Mouse (Mus musculus) midbrain, embryonic 10.5 days (tissue): ENCODE measurements around the gene Isyna1. TPM values are rescaled to one million over a fixed set of nuclear protein-coding genes. Genes with fewer than 3 reads are reported as not detected.
A peak's percentile ranks its signal among the peaks of the same experiment; 100 is the strongest.
"Not testable (repeated sequence)": the region's sequence is repeated elsewhere in the genome, so short reads cannot be mapped to it uniquely, and the experiment has no call there.

Source experiments
- DNase-seq: peaks from one replicate; pipeline ENCODE4 v3.0.0-alpha.2; 2017; ENCODE audit warnings: low spot score
- H3K27ac ChIP-seq: fragments of 300-500 bp; sonication (generic); replicated peaks from 2 replicates; pipeline ENCODE4 v1.5.1; 2016; ENCODE audit warnings: mild to moderate bottlenecking
- H3K27me3 ChIP-seq: fragments of 300-500 bp; sonication (generic); 2 replicates; pipeline ENCODE4 v1.6.1; 2016; ENCODE audit warnings: low read depth, mild to moderate bottlenecking; ENCODE audit not compliant: poor library complexity, severe bottlenecking
- H3K36me3 ChIP-seq: fragments of 300-500 bp; sonication (generic); 2 replicates; pipeline ENCODE4 v1.6.1; 2016; ENCODE audit warnings: mild to moderate bottlenecking, moderate library complexity
- H3K4me1 ChIP-seq: fragments of 300-500 bp; sonication (generic); 2 replicates; pipeline ENCODE4 v1.6.1; 2016
- H3K4me3 ChIP-seq: fragments of 300-500 bp; sonication (generic); 2 replicates; pipeline ENCODE4 v1.5.1; 2016; ENCODE audit warnings: mild to moderate bottlenecking, moderate library complexity
- H3K9me3 ChIP-seq: fragments of 300-500 bp; sonication (generic); replicated peaks from 2 replicates; pipeline ENCODE4 v1.6.1; 2016; ENCODE audit warnings: mild to moderate bottlenecking
- WGBS: fragments of 180-500 bp; shearing (Covaris S2); methylation state at CpG from one replicate; pipeline ENCODE4 v1.1.7; 2016; 5-methylcytosine and 5-hydroxymethylcytosine counted together
- polyA plus RNA-seq: library from polyadenylated mRNA; unstranded; fragments of >200 nt; fragmentation: Nextera tagmentation; extraction: Ambion mirVana; gene quantifications from 2 replicates; pipeline ENCODE4 v1.2.1, GENCODE M21; 2016

Gene Isyna1
- polyA plus RNA-seq, 1 experiment from 2014 or later: 137 TPM

DNA sequence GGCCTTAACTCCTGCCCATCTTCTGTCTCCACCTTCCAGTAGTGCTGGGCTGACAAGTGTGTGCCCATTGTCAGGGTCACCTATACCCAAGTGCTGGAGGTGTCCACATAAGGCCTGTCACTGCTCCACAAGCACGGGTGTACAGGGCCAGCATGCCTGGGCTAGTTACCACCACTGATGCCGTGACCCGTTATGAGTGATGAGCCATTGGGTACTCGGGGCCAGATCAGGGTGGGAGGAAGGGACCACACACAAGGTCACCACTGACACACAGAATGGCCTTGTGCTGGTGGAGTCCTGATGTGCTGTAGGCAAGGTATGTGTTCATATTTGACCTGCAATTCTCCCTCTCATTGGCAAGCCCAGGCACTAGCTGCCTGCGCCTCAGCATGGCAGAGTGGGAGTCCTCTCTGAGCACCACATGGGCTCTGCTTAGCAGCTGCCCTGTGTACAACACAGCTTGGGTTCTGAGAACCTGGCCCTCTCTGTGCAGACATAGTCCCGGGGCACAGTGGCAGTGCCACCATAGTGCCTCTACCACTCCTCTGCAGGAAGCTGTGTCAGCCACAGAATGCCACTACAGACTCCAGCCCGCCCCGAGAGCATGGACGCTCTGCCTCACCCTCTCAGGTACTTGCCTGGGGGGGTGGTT lies 9.4 kb upstream of the Isyna1 start:
- no peaks in the 10 kb centered on the region for H3K4me1 ChIP-seq
- DNase-seq: no peak
- peaks cover 99% of the 10 kb centered on the region for H3K36me3 ChIP-seq
- no peak overlapping the region for H3K4me3 ChIP-seq
- no peaks in the 10 kb centered on the region for H3K9me3 ChIP-seq
- peak overlapping the region; percentile 24; the same call in 1 of the 2 replicates for H3K27ac ChIP-seq
- 95% methylated on average over 9 of the region's 9 CpGs for WGBS
- H3K27me3 ChIP-seq: no peaks in the 10 kb centered on the region

DNA sequence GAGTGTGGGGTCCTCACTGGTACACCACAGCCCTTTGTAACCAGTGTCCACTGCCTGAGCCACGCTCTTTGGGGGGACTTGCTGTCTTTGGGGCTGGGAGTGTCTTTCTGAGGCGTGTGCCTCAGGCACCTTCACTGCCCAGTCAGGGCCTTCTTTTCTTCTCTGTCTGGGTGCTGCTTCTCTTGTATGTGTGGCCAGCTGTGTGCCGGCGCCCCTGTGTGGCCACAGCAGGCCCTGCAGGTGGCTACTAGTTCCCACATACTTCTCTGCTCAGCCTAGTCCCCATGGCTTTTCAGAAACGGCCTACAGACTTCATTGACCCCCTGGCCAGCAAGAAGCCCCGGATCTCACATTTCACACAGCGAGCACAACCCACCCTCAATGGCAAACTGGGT lies 8.9 kb upstream of the Isyna1 start:
- Histone ChIP-seq H3K4me1 (no peaks in the 10 kb centered on the region), H3K4me3 (0 out of 2 replicates have a peak overlapping the region, but pooled peaks have one; percentile 18), H3K36me3 (peaks cover 99% of the 10 kb centered on the region), H3K27me3 (no peaks in the 10 kb centered on the region), H3K27ac (peak overlapping the region; percentile 24; the same call in 1 of the 2 replicates), H3K9me3 (no peaks in the 10 kb centered on the region)
- peak; percentile 38 for DNase-seq
- WGBS: 43% methylated on average over 7 of the region's 7 CpGs

DNA sequence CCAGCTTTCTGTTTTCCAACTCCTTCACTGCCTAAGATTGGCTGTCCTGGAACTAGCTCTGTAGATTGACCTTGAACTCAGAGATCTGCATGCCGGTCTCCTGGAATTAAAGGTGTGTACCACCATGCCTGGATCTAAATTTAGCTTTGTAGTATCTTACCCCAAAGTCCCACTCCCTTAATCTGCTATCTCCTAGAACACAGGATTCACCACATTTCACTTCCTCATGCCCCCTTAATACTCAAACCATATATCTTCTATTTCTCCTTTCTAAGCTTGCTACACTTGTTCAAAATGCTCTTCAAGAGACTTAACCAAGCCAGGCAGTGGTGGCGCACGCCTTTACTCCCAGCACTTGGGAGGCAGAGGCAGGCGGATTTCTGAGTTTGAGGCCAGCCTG lies 6.2 kb upstream of the Isyna1 start:
- 95% methylated on average over 4 of the region's 4 CpGs for WGBS
- H3K36me3 ChIP-seq: peaks cover 95% of the 10 kb centered on the region

DNA sequence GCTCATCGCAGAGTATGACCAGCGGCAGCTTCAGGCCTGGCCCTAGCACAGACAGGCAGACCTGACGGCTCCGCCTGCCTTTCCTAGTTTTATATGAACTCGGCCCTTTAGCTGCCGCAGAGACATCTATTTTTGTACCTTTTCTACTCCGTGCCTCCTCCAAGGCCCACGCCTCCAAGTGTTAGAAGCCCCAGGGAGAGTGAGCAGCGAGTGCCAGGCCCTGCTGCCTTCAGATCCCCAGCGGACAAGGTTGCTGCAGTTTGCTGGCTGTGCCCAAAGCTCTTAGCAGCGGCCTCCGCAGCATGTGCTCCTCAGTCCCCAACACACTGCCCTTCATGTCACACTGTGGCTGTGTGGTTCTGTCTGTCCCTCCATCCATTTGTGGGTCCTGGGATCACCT lies 2.6 kb upstream of the Isyna1 start:
- Histone ChIP-seq H3K27me3 (peaks cover 16% of the 10 kb centered on the region), H3K4me1 (peaks cover 36% of the 10 kb centered on the region), H3K27ac (no peak overlapping the region), H3K9me3 (no peaks in the 10 kb centered on the region), H3K4me3 (no peak overlapping the region), H3K36me3 (peaks cover 73% of the 10 kb centered on the region)
- DNase-seq: no peak
- WGBS: 90% methylated on average over 12 of the region's 12 CpGs

More for the DNA sequence above, 6.2 kb upstream of the Isyna1 start:
- H3K4me1 ChIP-seq, DNase-seq, H3K27ac ChIP-seq, H3K4me3 ChIP-seq, H3K27me3 ChIP-seq, H3K9me3 ChIP-seq: not testable (repeated sequence)

DNA sequence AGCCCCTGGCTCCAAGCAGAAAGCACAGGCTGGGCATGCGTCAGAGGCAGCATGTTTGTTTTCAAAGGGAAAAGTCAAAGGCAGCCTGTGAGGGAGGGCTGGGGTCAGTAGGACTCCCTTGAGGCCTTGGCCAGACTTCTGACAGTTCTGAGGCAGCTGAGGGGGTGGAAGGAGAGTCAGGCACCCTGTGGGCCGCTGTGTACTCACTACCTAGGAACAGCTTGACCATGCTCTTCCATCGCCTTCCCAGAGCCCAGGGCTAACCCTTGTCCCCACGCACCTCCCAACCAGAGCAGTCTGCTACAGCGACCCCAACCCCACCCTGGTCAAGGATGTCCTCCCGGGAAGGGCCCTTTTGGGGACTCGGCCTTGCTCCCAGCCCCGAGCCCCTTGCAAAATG lies 1.0 kb upstream of the Isyna1 start:
- Histone ChIP-seq H3K4me3 (peak overlapping the region; percentile 69), H3K9me3 (no peaks in the 10 kb centered on the region), H3K36me3 (peaks cover 64% of the 10 kb centered on the region), H3K4me1 (peaks cover 52% of the 10 kb centered on the region), H3K27ac (peak overlapping the region; percentile 84; the same call in 1 of the 2 replicates), H3K27me3 (peaks cover 31% of the 10 kb centered on the region)
- WGBS: 62% methylated on average over 8 of the region's 8 CpGs
- DNase-seq: no peak

DNA sequence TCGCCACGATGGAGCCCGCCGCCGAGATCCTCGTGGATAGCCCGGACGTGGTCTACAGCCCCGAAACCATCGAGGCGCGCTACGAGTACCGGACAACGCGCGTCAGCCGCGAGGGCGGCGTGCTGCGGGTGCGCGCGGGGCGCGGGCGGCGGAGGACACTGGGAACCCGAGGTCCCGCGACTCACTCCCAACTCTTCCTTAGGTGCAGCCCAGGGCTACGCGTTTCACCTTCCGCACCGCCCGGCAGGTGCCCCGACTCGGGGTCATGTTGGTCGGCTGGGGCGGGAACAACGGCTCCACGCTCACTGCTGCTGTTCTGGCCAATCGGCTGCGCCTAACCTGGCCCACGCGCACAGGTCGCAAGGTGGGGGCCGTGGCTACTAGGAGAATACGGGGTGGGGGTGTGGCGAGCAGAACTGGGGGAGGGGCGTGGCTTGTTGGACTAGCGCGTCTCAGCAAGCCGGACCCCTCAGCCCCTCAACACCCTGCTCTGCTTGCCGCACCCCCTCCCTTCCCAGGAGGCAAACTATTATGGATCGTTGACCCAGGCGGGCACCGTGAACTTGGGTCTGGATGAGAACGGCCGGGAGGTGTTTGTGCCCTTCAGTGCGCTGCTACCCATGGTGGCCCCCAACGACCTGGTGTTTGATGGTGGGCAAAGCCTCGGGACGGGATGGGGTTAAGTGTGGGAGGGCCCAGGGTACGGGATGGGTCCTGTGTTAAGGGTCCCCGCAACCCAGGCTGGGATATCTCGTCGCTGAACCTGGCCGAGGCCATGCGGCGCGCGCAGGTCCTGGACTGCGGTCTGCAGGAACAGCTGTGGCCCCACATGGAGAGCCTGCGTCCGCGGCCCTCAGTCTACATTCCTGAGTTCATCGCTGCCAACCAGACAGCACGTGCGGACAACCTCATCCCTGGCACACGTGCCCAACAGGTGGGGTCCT lies 720 bp downstream of the Isyna1 start:
- Histone ChIP-seq H3K27me3 (peaks cover 46% of the 10 kb centered on the region), H3K4me1 (peaks cover 69% of the 10 kb centered on the region), H3K9me3 (no peaks in the 10 kb centered on the region), H3K27ac (peak overlapping the region; percentile 84), H3K36me3 (peaks cover 52% of the 10 kb centered on the region), H3K4me3 (peak overlapping the region; percentile 69)
- no peak for DNase-seq
- WGBS: 11% methylated on average over 81 of the region's 82 CpGs

DNA sequence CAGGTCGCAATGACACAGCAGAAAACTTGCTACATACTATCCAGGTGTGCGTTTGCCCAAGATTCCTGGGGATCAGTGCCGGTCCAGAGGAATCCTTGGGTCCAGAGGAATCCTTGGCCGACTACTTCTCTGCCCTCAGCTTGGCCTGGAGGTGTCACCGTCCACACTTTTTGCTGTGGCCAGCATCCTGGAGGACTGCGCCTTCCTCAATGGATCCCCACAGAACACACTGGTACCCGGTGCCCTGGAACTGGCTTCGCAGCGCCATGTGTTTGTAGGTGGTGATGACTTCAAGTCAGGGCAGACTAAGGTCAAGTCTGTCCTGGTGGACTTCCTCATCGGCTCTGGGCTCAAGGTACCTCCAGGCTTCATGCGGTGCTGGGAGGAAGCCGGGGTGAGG lies 1.6 kb downstream of the Isyna1 start:
- H3K27me3 ChIP-seq: peaks cover 51% of the 10 kb centered on the region
- H3K27ac ChIP-seq: no peak overlapping the region
- peak overlapping the region; percentile 69; the same call in 1 of the 2 replicates for H3K4me3 ChIP-seq
- peaks cover 43% of the 10 kb centered on the region for H3K36me3 ChIP-seq
- H3K9me3 ChIP-seq: no peaks in the 10 kb centered on the region
- 97% methylated on average over 12 of the region's 12 CpGs for WGBS
- peaks cover 78% of the 10 kb centered on the region for H3K4me1 ChIP-seq
- DNase-seq: no peak

DNA sequence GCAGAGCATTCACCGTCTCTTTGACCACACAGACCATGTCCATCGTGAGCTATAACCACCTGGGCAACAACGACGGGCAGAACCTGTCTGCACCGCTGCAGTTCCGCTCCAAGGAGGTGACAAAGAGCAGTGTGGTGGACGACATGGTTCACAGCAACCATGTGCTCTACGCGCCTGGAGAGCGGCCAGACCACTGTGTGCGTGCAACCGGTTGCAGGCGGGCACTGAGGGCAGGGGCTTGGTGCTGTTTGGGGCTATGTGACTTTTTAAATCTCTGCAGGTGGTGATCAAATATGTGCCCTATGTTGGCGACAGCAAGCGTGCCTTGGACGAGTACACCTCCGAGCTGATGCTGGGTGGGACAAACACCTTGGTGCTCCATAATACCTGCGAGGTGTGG lies 2.0 kb downstream of the Isyna1 start:
- H3K27me3 ChIP-seq: peaks cover 51% of the 10 kb centered on the region
- 93% methylated on average over 18 of the region's 18 CpGs for WGBS
- no peak overlapping the region for H3K27ac ChIP-seq
- peaks cover 82% of the 10 kb centered on the region for H3K4me1 ChIP-seq
- DNase-seq: no peak
- no peaks in the 10 kb centered on the region for H3K9me3 ChIP-seq
- H3K36me3 ChIP-seq: peaks cover 39% of the 10 kb centered on the region
- H3K4me3 ChIP-seq: 0 out of 2 replicates have a peak overlapping the region, but pooled peaks have one; percentile 69

DNA sequence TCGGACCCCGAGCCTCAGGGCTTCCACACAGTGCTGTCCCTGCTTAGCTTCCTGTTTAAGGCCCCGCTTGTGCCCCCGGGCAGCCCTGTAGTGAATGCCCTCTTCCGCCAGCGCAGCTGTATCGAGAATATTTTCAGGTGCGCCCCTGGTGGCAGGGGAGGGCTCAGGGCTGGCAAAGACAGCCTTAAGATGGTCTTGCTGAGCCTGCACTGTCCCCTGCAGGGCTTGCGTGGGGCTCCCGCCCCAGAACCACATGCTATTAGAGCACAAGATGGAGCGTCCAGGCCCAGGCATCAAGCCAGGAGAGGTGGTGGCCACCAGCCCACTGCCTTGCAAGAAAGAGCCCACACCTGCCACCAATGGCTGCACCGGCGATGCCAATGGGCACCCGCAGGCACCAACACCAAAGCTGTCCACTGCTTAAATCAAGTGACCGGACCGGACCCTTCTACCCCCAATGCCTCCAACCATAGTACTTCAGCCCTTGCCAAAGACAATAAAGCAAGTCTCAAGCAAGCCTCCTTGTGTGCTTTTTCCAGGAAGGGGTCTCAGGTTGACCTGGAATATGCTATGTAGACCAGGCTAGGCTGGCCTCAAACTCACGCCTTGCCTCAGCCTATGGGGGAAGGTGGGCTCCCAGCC lies 2.7 kb downstream of the Isyna1 start:
- Histone ChIP-seq H3K4me1 (peaks cover 89% of the 10 kb centered on the region), H3K27ac (peak overlapping the region; percentile 88; the same call in 1 of the 2 replicates), H3K4me3 (peak overlapping the region; percentile 61), H3K27me3 (peaks cover 51% of the 10 kb centered on the region), H3K9me3 (peaks cover 3% of the 10 kb centered on the region), H3K36me3 (peaks cover 35% of the 10 kb centered on the region)
- WGBS: 88% methylated on average over 17 of the region's 17 CpGs
- peak; percentile 35 for DNase-seq

DNA sequence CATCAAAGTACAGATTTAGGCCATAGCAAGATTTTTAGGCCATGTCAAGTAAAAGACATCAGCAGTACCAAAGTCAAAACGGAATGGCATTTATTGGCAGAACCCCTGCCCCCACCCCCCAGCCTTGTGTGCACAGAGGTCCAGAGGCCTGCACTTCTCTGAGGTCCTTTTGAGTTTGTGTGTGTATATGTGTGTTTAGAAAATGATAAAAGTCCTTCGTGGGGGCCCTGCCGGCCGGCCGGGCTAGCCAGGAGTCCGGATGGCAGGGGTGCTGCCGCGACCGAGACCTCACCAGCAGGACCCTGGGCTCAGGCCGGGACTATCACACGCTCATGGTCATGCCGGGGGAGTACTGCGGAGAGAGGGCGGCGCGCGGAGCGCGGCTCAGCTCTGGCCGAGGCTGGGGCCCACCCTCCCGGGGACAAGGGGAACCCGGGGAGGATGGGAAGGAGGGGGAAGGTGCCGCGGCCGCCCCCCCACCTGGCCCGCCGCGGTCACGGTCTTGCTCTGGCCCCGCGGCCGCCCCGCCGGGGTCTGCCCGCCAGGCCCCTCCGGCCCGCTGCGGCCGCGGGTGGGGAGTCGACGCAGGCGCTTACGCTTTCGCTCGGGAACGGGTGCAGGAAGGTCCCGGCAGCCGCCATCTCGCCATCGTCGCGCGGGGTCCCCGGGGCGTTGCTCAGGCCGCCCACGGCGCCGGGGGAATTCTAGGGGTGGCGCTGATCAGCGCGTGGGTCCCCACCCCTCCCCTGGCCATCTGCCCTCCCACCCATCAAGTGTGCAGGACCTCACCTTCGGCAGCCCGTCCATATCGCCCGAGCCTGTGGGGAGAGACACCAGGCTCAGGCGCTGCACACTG lies 3.5 kb downstream of the Isyna1 start:
- WGBS: 5% methylated on average over 60 of the region's 68 CpGs
- Histone ChIP-seq H3K9me3 (peaks cover 7% of the 10 kb centered on the region), H3K4me3 (peak overlapping the region; percentile 61), H3K27ac (peak overlapping the region; percentile 88), H3K36me3 (peaks cover 36% of the 10 kb centered on the region), H3K27me3 (peaks cover 51% of the 10 kb centered on the region), H3K4me1 (peaks cover 93% of the 10 kb centered on the region)
- DNase-seq: peak; percentile 52

DNA sequence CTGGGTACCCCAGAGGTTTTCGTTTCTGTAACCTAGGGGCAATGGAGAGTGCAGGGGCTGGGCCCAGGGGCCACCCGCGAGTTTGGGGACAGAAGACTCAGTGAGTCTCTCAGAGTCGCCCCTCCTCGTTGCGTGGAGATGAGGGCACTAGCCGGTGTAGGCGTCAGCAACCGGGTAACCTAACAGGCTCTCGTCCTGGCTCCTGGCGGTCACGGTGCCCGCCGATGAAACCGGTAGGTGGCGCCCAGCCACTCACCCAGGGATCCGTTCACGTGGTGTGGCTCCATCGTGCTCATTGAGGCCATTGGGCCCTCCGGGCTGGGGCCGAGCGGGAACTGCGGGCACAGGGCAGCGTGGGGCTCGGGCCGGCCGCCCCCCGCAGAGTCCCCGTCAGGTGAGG lies 4.1 kb downstream of the Isyna1 start:
- peak overlapping the region; percentile 88 for H3K27ac ChIP-seq

DNA sequence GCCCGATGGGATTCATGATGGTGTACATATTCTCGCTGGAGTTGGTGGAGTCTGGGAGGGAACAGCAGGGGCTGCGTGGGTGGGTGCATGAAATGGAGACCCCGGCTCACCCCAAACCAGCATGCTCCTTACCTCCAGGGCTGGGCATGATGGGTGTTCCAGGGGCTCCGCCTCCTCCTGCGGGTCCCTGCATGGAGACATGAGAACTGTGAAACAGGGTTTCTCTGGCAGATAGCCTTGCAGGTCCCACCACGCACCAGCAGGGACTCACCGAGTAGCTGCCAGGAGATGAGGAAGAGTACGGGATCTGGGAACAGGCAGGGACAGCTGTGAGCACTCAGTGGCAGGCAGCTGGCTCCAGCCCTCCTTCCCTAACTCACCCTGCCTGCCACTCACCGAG lies 4.5 kb downstream of the Isyna1 start:
- Histone ChIP-seq H3K36me3 (peaks cover 43% of the 10 kb centered on the region), H3K9me3 (peaks cover 7% of the 10 kb centered on the region), H3K27me3 (peaks cover 51% of the 10 kb centered on the region), H3K4me3 (peak overlapping the region; percentile 61), H3K27ac (peak overlapping the region; percentile 88), H3K4me1 (peaks cover 85% of the 10 kb centered on the region)
- DNase-seq: peak; percentile 58
- 17% methylated on average over 10 of the region's 10 CpGs for WGBS

More for the DNA sequence above, 4.1 kb downstream of the Isyna1 start:
- WGBS: 3% methylated on average over 29 of the region's 29 CpGs
- peaks cover 43% of the 10 kb centered on the region for H3K36me3 ChIP-seq
- H3K9me3 ChIP-seq: peaks cover 7% of the 10 kb centered on the region
- peak; percentile 89 for DNase-seq
- peaks cover 89% of the 10 kb centered on the region for H3K4me1 ChIP-seq
- peaks cover 51% of the 10 kb centered on the region for H3K27me3 ChIP-seq
- peak overlapping the region; percentile 61 for H3K4me3 ChIP-seq
